Mouse (Mus musculus) G1E (cell line): ENCODE data around the gene Wt1. TPM values are rescaled to one million over a fixed set of nuclear protein-coding genes. Genes with fewer than 3 reads are reported as not detected.

ENCODE experiments used
- ATAC-seq: 2 replicates; pipeline ENCODE4 v1.8.0; 2016; ENCODE audit warnings: mild to moderate bottlenecking; ENCODE audit not compliant: insufficient number of reproducible peaks, poor library complexity, low FRiP score, severe bottlenecking; ENCODE audit errors: extremely low read depth
- DNase-seq: peaks from one replicate; pipeline ENCODE4 v3.0.0; 2012; ENCODE audit warnings: low spot score
- H3K27me3 ChIP-seq: 2 replicates; pipeline ENCODE4 v1.6.1; 2012; ENCODE audit warnings: mild to moderate bottlenecking, low read length, inconsistent platforms; ENCODE audit not compliant: insufficient read depth
- H3K36me3 ChIP-seq: replicated peaks from 2 replicates; pipeline ENCODE3; 2012; ENCODE audit warnings: mild to moderate bottlenecking, inconsistent platforms
- H3K4me1 ChIP-seq: 2 replicates; pipeline ENCODE4 v1.6.1; 2012; ENCODE audit warnings: low read depth, low read length, inconsistent platforms, mixed read lengths; ENCODE audit not compliant: insufficient read depth
- H3K4me3 ChIP-seq: 2 replicates; pipeline ENCODE4 v1.5.1; 2012; ENCODE audit warnings: low read depth, mild to moderate bottlenecking, inconsistent platforms, low read length, moderate library complexity, mixed read lengths
- H3K9me3 ChIP-seq: replicated peaks from 2 replicates; pipeline ENCODE4 v1.6.1; 2012; ENCODE audit warnings: inconsistent platforms
- CTCF ChIP-seq: IDR thresholded peaks from 2 replicates; pipeline ENCODE4 v1.5.1; 2012; ENCODE audit warnings: low read depth, low read length, inconsistent platforms, mixed read lengths
- GATA1 ChIP-seq: IDR thresholded peaks from 2 replicates; pipeline ENCODE4 v1.6.1; 2012; ENCODE audit warnings: borderline replicate concordance, low read length, inconsistent platforms, mixed read lengths
- GATA2 ChIP-seq: IDR thresholded peaks from 2 replicates; pipeline ENCODE4 v1.6.1; 2012; ENCODE audit warnings: low read depth, low read length, inconsistent platforms, borderline replicate concordance
- POLR2AphosphoS5 ChIP-seq: IDR thresholded peaks from 2 replicates; pipeline ENCODE4 v1.6.1; 2012; ENCODE audit warnings: low read depth, low read length, inconsistent platforms; ENCODE audit not compliant: insufficient replicate concordance
- TAL1 ChIP-seq: conservative IDR thresholded peaks from 2 replicates; pipeline ENCODE4 v1.6.1; 2012; ENCODE audit warnings: low read depth, low read length, inconsistent platforms, mixed read lengths
- polyA plus RNA-seq: library from polyadenylated mRNA; stranded (reverse); fragments of >175 nt; gene quantifications from 2 replicates; pipeline ENCODE4 v1.2.3, GENCODE M21; 2012
- total RNA-seq, 2 experiments: library from RNA; stranded (forward) in 1 of 2; stranded (reverse) in 1 of 2; fragments of 200-1000 nt in 1 of 2; fragments of >200 nt in 1 of 2; fragmentation: Nextera tagmentation in 1 of 2; gene quantifications; 2 replicates each; pipeline ENCODE4 v1.2.3; 2014 to 2017

Gene Wt1
- total and polyA plus RNA-seq, 3 experiments, result 0.05 TPM; not detected in 2

DNA sequence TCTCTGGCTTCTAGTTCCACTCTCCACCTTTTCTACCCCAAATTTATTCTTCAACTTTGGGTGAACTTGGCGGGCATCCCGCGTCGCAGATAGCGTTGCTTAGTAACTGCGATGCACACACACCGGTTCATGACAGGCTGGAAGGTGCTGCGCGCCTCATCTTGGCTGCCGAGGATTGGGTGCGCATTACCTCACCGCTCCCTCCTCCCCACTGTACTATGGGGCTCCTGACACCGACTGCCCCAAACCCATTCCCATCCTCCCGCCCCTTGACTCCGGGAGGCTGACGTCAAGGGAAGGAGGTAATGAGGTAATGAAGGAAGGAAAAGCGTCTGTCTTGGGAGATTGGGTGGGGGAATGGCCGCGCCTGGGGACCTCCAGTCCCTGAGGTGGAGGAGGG, 8.0 kb downstream of the Wt1 start:
- Histone ChIP-seq H3K4me3 (no peak overlapping the region), H3K4me1 (no peaks in the 10 kb centered on the region), H3K27me3 (peaks cover 20% of the 10 kb centered on the region; the same call in 1 of the 2 replicates), H3K36me3 (no peaks in the 10 kb centered on the region), H3K9me3 (no peaks in the 10 kb centered on the region)
- DNase-seq (no peak), ATAC-seq (no peak)
- TF ChIP-seq CTCF (no peak), TAL1 (no peak), POLR2AphosphoS5 (no peak), GATA1 (no peak), GATA2 (no peak)

DNA sequence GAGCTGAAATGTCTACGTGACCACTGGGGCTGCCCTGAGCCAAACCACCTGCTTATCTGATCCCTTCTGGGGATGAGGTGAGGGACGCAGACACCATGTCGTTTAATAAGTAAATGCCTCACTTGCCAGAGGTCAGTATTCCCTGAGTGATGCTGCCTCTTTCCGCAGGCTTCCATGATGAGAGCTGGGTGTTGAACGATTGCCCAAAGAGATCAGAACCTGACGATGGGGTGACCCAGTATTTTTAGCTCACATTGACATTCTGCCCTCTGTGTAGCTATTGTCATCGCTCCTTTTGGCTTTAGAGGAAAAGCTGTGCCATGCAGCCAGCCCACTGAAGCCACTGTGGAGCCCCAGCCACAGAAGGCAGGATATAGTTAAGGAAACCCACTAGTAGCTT, 13.1 kb downstream of the Wt1 start:
- no peak for ATAC-seq
- H3K27me3 ChIP-seq, result peaks cover 14% of the 10 kb centered on the region; the same call in 1 of the 2 replicates

GRCm38 (mm10) chr2:105141371-105141770, 15.0 kb downstream of the Wt1 start:
- Histone ChIP-seq H3K27me3 (peaks cover 14% of the 10 kb centered on the region; the same call in 1 of the 2 replicates), H3K9me3 (no peaks in the 10 kb centered on the region), H3K4me3 (no peak overlapping the region), H3K36me3 (no peaks in the 10 kb centered on the region), H3K4me1 (no peaks in the 10 kb centered on the region)
- ATAC-seq (no peak), DNase-seq (no peak)
- TF ChIP-seq POLR2AphosphoS5, result no peak
- TF ChIP-seq TAL1, result no peak
- no peak for TF ChIP-seq GATA2
- no peak for TF ChIP-seq CTCF
- no peak for TF ChIP-seq GATA1

More for the DNA sequence above, 13.1 kb downstream of the Wt1 start:
- no peak for DNase-seq
- Histone ChIP-seq H3K9me3 (no peaks in the 10 kb centered on the region), H3K4me3 (no peak overlapping the region), H3K36me3 (no peaks in the 10 kb centered on the region), H3K4me1 (no peaks in the 10 kb centered on the region)
- TF ChIP-seq POLR2AphosphoS5, result no peak
- no peak for TF ChIP-seq TAL1
- no peak for TF ChIP-seq GATA2
- TF ChIP-seq CTCF, result no peak
- TF ChIP-seq GATA1, result no peak

GRCm38 (mm10) chr2:105143731-105144130, 17.4 kb downstream of the Wt1 start:
- H3K4me3 ChIP-seq, result no peak overlapping the region
- DNase-seq (no peak), ATAC-seq (no peak)
- no peaks in the 10 kb centered on the region for H3K9me3 ChIP-seq
- no peaks in the 10 kb centered on the region for H3K36me3 ChIP-seq
- H3K4me1 ChIP-seq, result no peaks in the 10 kb centered on the region
- TF ChIP-seq TAL1, result no peak
- TF ChIP-seq CTCF, result no peak
- no peak for TF ChIP-seq POLR2AphosphoS5
- no peak for TF ChIP-seq GATA1
- TF ChIP-seq GATA2, result no peak
- H3K27me3 ChIP-seq, result peaks cover 6% of the 10 kb centered on the region; the same call in 1 of the 2 replicates

DNA sequence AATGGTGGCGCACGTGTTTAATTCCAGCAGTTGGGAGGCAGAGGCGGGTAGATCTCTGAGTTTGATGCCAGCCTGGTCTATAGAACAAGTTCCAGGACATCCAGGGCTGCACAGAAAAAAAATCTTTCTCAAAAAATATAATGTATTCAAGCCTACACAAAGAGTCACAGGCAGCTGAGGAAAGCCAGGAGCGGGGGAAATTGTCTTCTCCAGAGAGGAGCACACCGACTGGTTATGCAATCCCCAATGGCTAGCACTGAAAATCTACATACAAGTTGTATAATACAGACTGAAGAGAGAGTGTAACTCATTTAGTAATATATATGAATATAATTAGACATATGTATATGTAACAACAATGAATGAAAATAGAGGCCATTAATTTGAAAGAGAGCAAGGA, 25.2 kb downstream of the Wt1 start:
- ATAC-seq (no peak), DNase-seq (no peak)
- H3K4me1 ChIP-seq, result no peaks in the 10 kb centered on the region
- no peaks in the 10 kb centered on the region for H3K27me3 ChIP-seq
- no peaks in the 10 kb centered on the region for H3K36me3 ChIP-seq
- H3K4me3 ChIP-seq, result no peak overlapping the region
- H3K9me3 ChIP-seq, result no peaks in the 10 kb centered on the region
- TF ChIP-seq GATA1 (no peak), GATA2 (no peak), TAL1 (no peak), CTCF (no peak), POLR2AphosphoS5 (no peak)

DNA sequence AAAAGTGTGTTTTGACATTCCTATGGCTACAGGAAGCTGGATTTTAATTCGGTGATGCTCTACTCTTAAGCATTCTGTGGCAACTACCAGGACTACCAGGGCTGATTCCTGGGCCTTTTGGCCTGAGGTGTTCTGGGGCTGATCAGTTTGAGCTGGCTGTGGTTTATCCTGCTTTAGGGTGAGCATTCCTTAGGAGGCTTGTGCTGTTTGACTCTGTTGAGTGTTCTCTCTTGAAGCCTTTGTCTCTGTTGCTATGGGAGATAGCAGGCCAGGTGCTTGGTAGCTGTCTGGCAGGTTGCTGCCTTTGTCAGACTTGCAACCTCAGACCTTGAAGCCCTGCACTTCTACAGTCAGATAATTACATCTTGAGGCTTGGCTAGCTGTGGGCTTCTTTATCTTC, 26.7 kb downstream of the Wt1 start:
- ATAC-seq, result no peak
- no peak overlapping the region for H3K4me3 ChIP-seq
- no peaks in the 10 kb centered on the region for H3K4me1 ChIP-seq
- H3K36me3 ChIP-seq, result no peaks in the 10 kb centered on the region
- H3K9me3 ChIP-seq, result no peaks in the 10 kb centered on the region
- DNase-seq, result no peak
- H3K27me3 ChIP-seq, result no peaks in the 10 kb centered on the region
- no peak for TF ChIP-seq GATA2
- TF ChIP-seq POLR2AphosphoS5, result no peak
- TF ChIP-seq TAL1, result no peak
- TF ChIP-seq CTCF, result no peak
- TF ChIP-seq GATA1, result no peak

DNA sequence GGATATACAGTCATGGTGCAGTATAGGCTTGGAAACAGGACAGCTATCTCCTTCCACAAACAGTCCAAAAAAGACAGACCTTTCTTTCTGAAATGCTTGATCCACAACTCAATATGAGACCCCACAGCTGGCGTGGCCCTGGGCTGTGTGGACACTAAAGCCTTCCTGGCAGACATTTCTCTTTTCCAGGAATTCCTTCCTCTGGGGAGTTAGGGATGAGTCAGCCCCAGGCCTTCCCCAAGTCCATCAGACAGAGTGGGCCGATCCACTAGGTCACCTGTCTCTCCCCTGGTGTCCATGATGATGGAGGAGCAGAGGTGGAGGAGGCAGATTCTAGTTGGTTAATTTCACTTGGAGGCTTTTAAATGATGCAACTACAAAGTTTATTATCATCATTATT, 34.6 kb downstream of the Wt1 start:
- no peak for TF ChIP-seq TAL1
- no peak for TF ChIP-seq GATA1
- TF ChIP-seq CTCF, result no peak
- no peak for TF ChIP-seq GATA2
- TF ChIP-seq POLR2AphosphoS5, result no peak

More for the DNA sequence above, 34.6 kb downstream of the Wt1 start:
- ATAC-seq (no peak), DNase-seq (no peak)
- Histone ChIP-seq H3K4me1 (no peaks in the 10 kb centered on the region), H3K9me3 (no peaks in the 10 kb centered on the region), H3K36me3 (no peaks in the 10 kb centered on the region), H3K4me3 (no peak overlapping the region), H3K27me3 (no peaks in the 10 kb centered on the region)
